Comparison of ENCODE assay signal across 11 mouse cellular contexts in genomic region chr13:63260133-63260532, GRCm38 (mm10).
A peak's percentile ranks its signal among the peaks of the same experiment; 100 is the strongest.
DNase-seq lines count a peak whose midpoint lies in the region; ATAC-seq lines count a peak whose summit lies in the region.
"Had no signal": no experiment of that assay in that cellular context is flagged by ENCODE, and none has a peak within 500 bp of the region (broad histone marks: within the 10 kb centered on the region; RNA-seq: fewer than 3 reads in every experiment).

No protein-coding gene starts in this region.

- peaks cover 73% of the 10 kb centered on the region for H3K4me1 ChIP-seq in kidney, embryonic 15.5 days
- peaks cover 12% of the 10 kb centered on the region; the same call in 1 of the 2 replicates for H3K4me1 ChIP-seq in forebrain, embryonic 14.5 days (ENCODE audit: control insufficient read depth, insufficient read depth, low read length)
- peaks cover 13% of the 10 kb centered on the region for H3K4me1 ChIP-seq in midbrain, embryonic 15.5 days

- H3K27ac ChIP-seq in kidney, embryonic 15.5 days: peak overlapping the region; percentile 77
- no peak overlapping the region for H3K27ac ChIP-seq in forebrain, embryonic 14.5 days (ENCODE audit: low read depth, low read length)
- peak overlapping the region; percentile 36; the same call in 1 of the 2 replicates for H3K27ac ChIP-seq in midbrain, embryonic 15.5 days

- no peak overlapping the region for H3K9ac ChIP-seq in kidney, embryonic 15.5 days
- H3K9ac ChIP-seq in forebrain, embryonic 14.5 days (ENCODE audit: low read length): no peak overlapping the region
- no peak overlapping the region for H3K9ac ChIP-seq in midbrain, embryonic 15.5 days

- DNase-seq in adrenal gland, adult 2 months: peak; percentile 30
- no peak for DNase-seq in adrenal gland, postnatal 25 days
- no peak for DNase-seq in kidney, postnatal 4 days
- no peak for DNase-seq in forebrain, embryonic 14.5 days (ENCODE audit: low spot score)
- no peak for DNase-seq in yolk sac, embryonic 10.5 days (ENCODE audit: low spot score)
- DNase-seq in urinary bladder, postnatal 10 days (ENCODE audit: low spot score): no peak
- DNase-seq: kidney, adult 9 months; right cerebral cortex, postnatal 25 days had no signal

- no peaks in the 10 kb centered on the region for H3K9me3 ChIP-seq in kidney, embryonic 15.5 days (replicated peaks)
- H3K9me3 ChIP-seq in forebrain, embryonic 14.5 days (replicated peaks; ENCODE audit: control insufficient read depth, low read length): no peaks in the 10 kb centered on the region
- H3K9me3 ChIP-seq in midbrain, embryonic 15.5 days: no peaks in the 10 kb centered on the region

- WGBS in kidney, embryonic 15.5 days: 30% methylated on average over 4 of the region's 4 CpGs
- WGBS in forebrain, embryonic 14.5 days: 40% methylated on average over 4 of the region's 4 CpGs
- WGBS in midbrain, embryonic 15.5 days: 9% methylated on average over 4 of the region's 4 CpGs

- no peaks in the 10 kb centered on the region for H3K27me3 ChIP-seq in kidney, embryonic 15.5 days
- no peaks in the 10 kb centered on the region for H3K27me3 ChIP-seq in forebrain, embryonic 14.5 days (replicated peaks; ENCODE audit: control insufficient read depth, insufficient read depth, low read length)
- no peaks in the 10 kb centered on the region for H3K27me3 ChIP-seq in midbrain, embryonic 15.5 days (replicated peaks)
- H3K27me3 ChIP-seq: Patski had no signal

- ATAC-seq in kidney, embryonic 15.5 days (replicated peaks; ENCODE audit: low FRiP score): no peak
- peak; percentile 33; the same call in 1 of the 2 replicates for ATAC-seq in forebrain, embryonic 14.5 days
- 0 out of 2 replicates have a peak, but pooled peaks have one; percentile 3 for ATAC-seq in midbrain, embryonic 15.5 days (replicated peaks)
- ATAC-seq: Patski had no signal

- H3K4me3 ChIP-seq in kidney, embryonic 15.5 days (replicated peaks): no peak overlapping the region
- no peak overlapping the region for H3K4me3 ChIP-seq in forebrain, embryonic 14.5 days (ENCODE audit: low read depth, low read length)
- H3K4me3 ChIP-seq in midbrain, embryonic 15.5 days: no peak overlapping the region

- H3K36me3 ChIP-seq in kidney, embryonic 15.5 days: peaks cover 30% of the 10 kb centered on the region
- H3K36me3 ChIP-seq in forebrain, embryonic 14.5 days (ENCODE audit: control insufficient read depth, insufficient read depth, low read length): no peaks in the 10 kb centered on the region
- no peaks in the 10 kb centered on the region for H3K36me3 ChIP-seq in midbrain, embryonic 15.5 days (replicated peaks)

- no peak overlapping the region for H3K4me2 ChIP-seq in kidney, embryonic 15.5 days
- H3K4me2 ChIP-seq in forebrain, embryonic 14.5 days (ENCODE audit: low read length): no peak overlapping the region
- H3K4me2 ChIP-seq in midbrain, embryonic 15.5 days: no peak overlapping the region
